Mouse (Mus musculus) CH12.LX (cell line): Measurements from ENCODE around the gene Epb41l2.

Experiments
- BHLHE40 ChIP-seq: IDR thresholded peaks from 2 replicates; pipeline ENCODE4 v1.6.1; 2011; ENCODE audit warnings: mild to moderate bottlenecking, low read depth, low read length, improper control_type of control experiment
- CHD2 ChIP-seq: IDR thresholded peaks from 2 replicates; pipeline ENCODE4 v1.6.1; 2011; ENCODE audit warnings: low read length, improper control_type of control experiment
- CTCF ChIP-seq, 2 experiments: IDR thresholded peaks in 1 of 2; conservative IDR thresholded peaks in 1 of 2; 2 replicates each; pipeline ENCODE4 v1.5.1; 2011 to 2012; ENCODE audit warnings: low read depth in 2 of 2, low read length in 2 of 2, improper control_type of control experiment in 1 of 2, inconsistent platforms in 1 of 2, mild to moderate bottlenecking in 1 of 2, moderate library complexity in 1 of 2
- EP300 ChIP-seq: IDR thresholded peaks from 2 replicates; pipeline ENCODE4 v1.6.1; 2011; ENCODE audit warnings: low read length, improper control_type of control experiment
- JUND ChIP-seq: conservative IDR thresholded peaks from 2 replicates; pipeline ENCODE4 v1.6.1; 2011; ENCODE audit warnings: low read depth, low read length, improper control_type of control experiment
- MAX ChIP-seq: IDR thresholded peaks from 2 replicates; pipeline ENCODE4 v1.6.1; 2011; ENCODE audit warnings: low read length, improper control_type of control experiment
- NELFE ChIP-seq: IDR thresholded peaks from 2 replicates; pipeline ENCODE4 v1.6.1; 2011; ENCODE audit warnings: low read depth, low read length, improper control_type of control experiment
- NRF1 ChIP-seq: IDR thresholded peaks from 2 replicates; pipeline ENCODE4 v1.6.1; 2014; ENCODE audit warnings: low read depth, mild to moderate bottlenecking, inconsistent platforms, low read length, improper control_type of control experiment, moderate library complexity
- POLR2A ChIP-seq: IDR thresholded peaks from 2 replicates; pipeline ENCODE4 v1.6.1; 2011; ENCODE audit warnings: low read depth, mild to moderate bottlenecking, improper control_type of control experiment, low read length

DNA sequence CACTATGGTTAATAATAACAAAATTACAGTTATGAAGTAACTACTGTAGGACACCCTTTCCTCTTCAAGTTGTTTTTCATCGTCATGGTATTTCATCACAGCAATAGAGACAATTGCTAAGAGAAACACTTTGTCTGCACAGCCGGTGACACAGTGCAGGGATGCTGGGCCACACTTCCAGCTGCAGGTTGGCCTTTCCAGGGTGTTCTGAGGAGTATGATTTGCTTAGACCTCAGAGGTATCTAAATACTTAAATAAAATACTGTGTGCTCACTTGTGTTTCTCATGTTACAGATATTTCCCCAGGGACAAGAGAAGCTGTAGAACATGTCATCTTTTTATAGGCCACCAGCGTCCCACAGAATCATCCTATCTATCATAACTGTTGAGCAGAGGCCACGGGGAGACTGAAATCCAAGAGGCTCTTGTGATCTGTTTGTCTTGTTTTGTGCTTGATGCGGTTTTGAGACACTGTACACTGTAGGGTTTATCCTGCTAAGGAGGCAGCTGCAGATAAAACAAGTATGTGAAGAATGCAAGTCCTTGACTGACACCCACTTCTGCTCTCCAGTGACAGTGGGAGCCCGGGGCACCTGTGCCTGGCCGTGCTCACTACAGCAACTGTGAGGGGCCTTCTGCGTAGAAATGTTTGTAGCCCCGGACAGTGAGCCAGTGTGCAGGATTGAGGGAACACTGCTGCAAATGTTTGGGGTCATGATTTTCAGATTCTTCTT, 174.1 kb downstream of the Epb41l2 start:
- no peak for TF ChIP-seq CHD2
- no peak for TF ChIP-seq MAX
- no peak for TF ChIP-seq EP300
- TF ChIP-seq JUND = no peak
- no peak for TF ChIP-seq CTCF (conservative IDR thresholded peaks at IDR 0.05 in 1 of 2, IDR thresholded peaks at IDR 0.05 in 1 of 2; ENCODE audit: low read depth in 2 of 2, low read length in 2 of 2)
- no peak for TF ChIP-seq BHLHE40
- no peak for TF ChIP-seq NELFE
- TF ChIP-seq POLR2A = no peak
- no peak for TF ChIP-seq NRF1
